Mouse (Mus musculus) heart, adult 2 months (tissue): Measurements from ENCODE around the gene Hes7. TPM values are rescaled to one million over a fixed set of nuclear protein-coding genes. Genes with fewer than 3 reads are reported as not detected.

Source experiments
- DNase-seq, 2 experiments: peaks; one replicate each; pipeline ENCODE4 v3.0.0; 2021
- H3K27ac ChIP-seq: fragments of 200-600 bp; 2 replicates; pipeline ENCODE4 v1.8.1; 2022
- H3K27me3 ChIP-seq: fragments of 200-500 bp; 2 replicates; pipeline ENCODE4 v1.6.1; 2012; ENCODE audit warnings: mild to moderate bottlenecking, low read length, inconsistent platforms, mixed read lengths; ENCODE audit not compliant: control insufficient read depth, insufficient read depth
- H3K36me3 ChIP-seq: fragments of 200-500 bp; 2 replicates; pipeline ENCODE4 v1.6.1; 2012; ENCODE audit warnings: low read length, inconsistent platforms; ENCODE audit not compliant: control insufficient read depth, insufficient read depth
- H3K4me1 ChIP-seq: fragments of 200-500 bp; 2 replicates; pipeline ENCODE4 v1.6.1; 2011; ENCODE audit warnings: low read length; ENCODE audit not compliant: control insufficient read depth, insufficient read depth
- H3K4me3 ChIP-seq: fragments of 200-600 bp; 2 replicates; pipeline ENCODE4 v1.8.1; 2022
- H3K79me2 ChIP-seq: fragments of 200-500 bp; replicated peaks from 2 replicates; pipeline ENCODE4 v1.6.1; 2012; ENCODE audit warnings: mild to moderate bottlenecking, inconsistent platforms, low read length, moderate library complexity, mixed read lengths; ENCODE audit not compliant: control insufficient read depth, insufficient read depth
- H3K9ac ChIP-seq: fragments of 200-500 bp; 2 replicates; pipeline ENCODE4 v1.6.1; 2012; ENCODE audit warnings: low read depth, mild to moderate bottlenecking, control low read depth, inconsistent platforms, low read length, mixed read lengths
- CTCF ChIP-seq: fragments of 200-600 bp; IDR thresholded peaks from 2 replicates; pipeline ENCODE4 v1.8.1; 2022; ENCODE audit warnings: antibody characterized with exemption, mild to moderate bottlenecking, moderate library complexity
- EP300 ChIP-seq: fragments of 200-500 bp; IDR thresholded peaks from 2 replicates; pipeline ENCODE4 v1.6.1; 2011; ENCODE audit warnings: low read depth, low read length, control low read depth; ENCODE audit not compliant: insufficient read depth
- POLR2A ChIP-seq: fragments of 200-500 bp; IDR thresholded peaks from 2 replicates; pipeline ENCODE4 v1.6.1; 2011; ENCODE audit warnings: mild to moderate bottlenecking, low read depth, low read length, control low read depth; ENCODE audit not compliant: insufficient read depth
- WGBS: fragments of 180-500 bp; shearing (Covaris S2); methylation state at CpG from one replicate; pipeline ENCODE4 v1.1.7; 2018; 5-methylcytosine and 5-hydroxymethylcytosine counted together
- intact Hi-C: fragments of 180-260 bp; cut with DNase I; formaldehyde crosslinking; loops from one replicate; pipeline ENCODE4 v1.15.1; 2025
- long read RNA-seq: library from polyadenylated mRNA; stranded (forward); transcript quantifications from one replicate; pipeline ENCODE4 v2.0.0, GENCODE M21; 2021
- polyA plus RNA-seq: library from polyadenylated mRNA; depleted of rRNA; stranded (reverse); fragments of >200 nt; gene quantifications from 2 replicates; pipeline ENCODE4 v1.2.3, GENCODE M21; 2012; rRNA removed
- total RNA-seq, 2 experiments: library from RNA; stranded (reverse); gene quantifications; 2 replicates each; pipeline ENCODE4 v1.2.3; 2021

Hes7 gene
- under 1 TPM in 1 of 2 experiments, not detected in 1; 0.11 TPM for total RNA-seq
- polyA plus RNA-seq, result 0.10 TPM in 1 of 2 replicates, not detected in the other
- long read RNA-seq, result 0 reads

DNA sequence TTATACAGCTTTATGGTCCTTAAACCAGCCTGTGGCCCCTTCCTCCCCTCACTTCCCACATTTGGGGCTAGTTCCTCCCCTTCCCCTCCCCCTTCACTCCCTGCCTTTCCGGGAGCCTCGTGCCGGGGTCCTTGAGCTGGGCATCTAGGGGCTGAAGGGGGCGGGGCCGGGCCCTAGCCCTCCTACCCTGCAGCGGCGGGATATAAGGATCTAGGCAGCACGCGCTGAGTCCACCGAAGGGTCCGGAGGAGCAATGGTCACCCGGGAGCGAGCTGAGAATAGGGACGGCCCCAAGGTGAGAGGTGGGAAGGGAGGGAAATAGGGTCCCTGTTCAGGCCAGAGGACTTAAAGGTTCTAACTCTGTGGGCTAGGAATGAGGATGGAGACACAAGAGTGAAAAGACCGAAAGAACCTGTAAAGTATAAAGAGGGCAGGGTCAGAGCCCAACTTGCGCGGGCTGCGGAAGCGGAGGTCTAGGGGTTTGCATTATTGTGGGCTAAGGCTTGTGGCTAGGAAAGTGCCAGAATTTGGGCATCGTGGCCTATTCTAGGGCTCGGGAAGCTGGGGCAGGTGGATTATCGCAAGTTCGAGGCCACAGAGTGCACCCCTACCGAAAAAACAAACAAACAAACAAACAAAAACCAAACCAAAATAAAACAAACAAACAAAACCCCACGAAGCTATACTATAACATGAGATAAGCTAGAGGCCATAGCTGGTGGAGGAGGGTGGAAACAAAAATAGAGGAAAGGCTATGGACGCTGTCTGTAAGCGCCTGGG, at the start of gene Hes7:
Gene Hes7 (plus strand): TSS at position 184 of the 780 bp plus-strand sequence.
- TF ChIP-seq CTCF (no peak), EP300 (no peak), POLR2A (no peak)
- H3K4me1 ChIP-seq, result peaks cover 2% of the 10 kb centered on the region; the same call in 1 of the 2 replicates
- H3K4me3 ChIP-seq, result peak within 1 kb of the TSS; percentile 61
- H3K9ac ChIP-seq, result peak within 1 kb of the TSS; percentile 79
- H3K27ac ChIP-seq, result peak within 1 kb of the TSS; percentile 88
- H3K36me3 ChIP-seq, result no peaks in the 10 kb centered on the region
- no peaks in the 10 kb centered on the region for H3K79me2 ChIP-seq
- DNase-seq, result peak in 1 of 2 experiments; percentile 37
- 28% methylated on average over 27 of the region's 27 CpGs for WGBS
- intact Hi-C loops, result loop anchor here (5.0 kb wide), 1 partner anchor 153 kb away; the partner anchor contains the start of gene Slc25a35
- no peaks in the 10 kb centered on the region for H3K27me3 ChIP-seq

DNA sequence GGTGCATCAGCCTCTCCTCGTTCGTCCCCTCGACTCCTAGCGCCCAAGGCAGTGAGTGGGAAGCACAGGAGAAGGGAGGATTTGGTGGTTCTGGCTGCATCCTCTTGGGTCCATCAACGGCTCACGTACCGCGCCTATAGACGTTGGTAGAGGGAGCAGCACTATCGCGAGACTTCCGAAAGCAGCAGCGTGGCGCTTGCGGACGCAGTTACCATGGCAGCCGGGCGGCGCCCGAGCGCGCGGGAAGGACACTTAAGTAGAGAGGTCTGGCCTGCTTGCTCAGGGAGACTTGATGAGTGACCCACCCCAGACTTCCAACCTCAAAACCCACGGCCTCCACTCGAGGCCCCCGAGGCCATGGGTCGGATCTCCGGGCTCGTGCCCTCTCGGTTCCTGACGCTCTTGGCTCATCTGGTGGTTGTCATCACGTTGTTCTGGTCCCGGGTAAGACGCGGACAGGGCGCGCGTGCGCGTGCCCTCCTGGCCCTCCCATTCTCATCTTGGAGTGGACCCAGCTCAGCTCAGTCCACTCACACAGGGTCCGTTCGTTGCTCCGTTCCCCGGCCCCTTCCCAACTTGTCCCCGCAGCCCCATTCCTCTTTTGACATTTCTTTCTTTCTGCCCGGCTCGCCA, 49.5 kb upstream of the Hes7 start, which contains the start of gene Tmem107:
Gene Tmem107 (plus strand): TSS at position 217 of the 633 bp plus-strand sequence.
- intact Hi-C loops, result no loop called here
- TF ChIP-seq POLR2A (peak; percentile 98), EP300 (0 out of 2 replicates have a peak, but pooled peaks have one; percentile 10), CTCF (peak; percentile 18; the same call in 1 of the 2 replicates)
- Histone ChIP-seq H3K79me2 (no peaks in the 10 kb centered on the region), H3K9ac (peak within 1 kb of the TSS; percentile 77), H3K36me3 (no peaks in the 10 kb centered on the region), H3K27me3 (no peaks in the 10 kb centered on the region), H3K4me3 (peak within 1 kb of the TSS; percentile 67), H3K4me1 (peaks cover 16% of the 10 kb centered on the region), H3K27ac (peak within 1 kb of the TSS; percentile 89)
- peak; percentile 93 to 96 for DNase-seq
- under 1% methylated on average over 47 of the region's 47 CpGs for WGBS

DNA sequence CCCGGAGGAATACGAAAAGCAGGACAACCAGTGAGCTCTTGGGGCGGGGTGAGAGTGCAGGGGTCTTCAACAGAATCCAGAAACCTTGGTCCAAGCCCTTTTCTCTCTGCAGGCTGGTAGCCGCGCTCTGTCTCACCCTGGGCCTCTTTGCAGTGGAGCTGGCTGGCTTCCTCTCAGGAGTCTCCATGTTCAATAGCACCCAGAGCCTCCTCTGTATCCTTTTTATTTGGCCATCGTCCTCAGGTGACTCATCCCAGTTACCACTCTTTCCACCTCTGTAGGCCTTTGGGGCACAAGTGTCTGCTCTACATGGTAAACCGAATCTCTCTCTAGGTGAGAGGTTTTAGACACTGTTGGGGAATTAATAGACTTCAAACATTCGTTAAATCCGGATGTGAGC, 48.9 kb upstream of the Hes7 start:
- Histone ChIP-seq H3K4me3 (peak overlapping the region; percentile 67), H3K79me2 (no peaks in the 10 kb centered on the region), H3K36me3 (no peaks in the 10 kb centered on the region), H3K9ac (peak overlapping the region; percentile 62), H3K27me3 (no peaks in the 10 kb centered on the region), H3K4me1 (peaks cover 13% of the 10 kb centered on the region), H3K27ac (peak overlapping the region; percentile 89)
- intact Hi-C loops, result no loop called here
- no peak for DNase-seq
- WGBS, result 37% methylated on average over 9 of the region's 9 CpGs
- TF ChIP-seq EP300, result no peak
- no peak for TF ChIP-seq CTCF
- TF ChIP-seq POLR2A, result no peak

DNA sequence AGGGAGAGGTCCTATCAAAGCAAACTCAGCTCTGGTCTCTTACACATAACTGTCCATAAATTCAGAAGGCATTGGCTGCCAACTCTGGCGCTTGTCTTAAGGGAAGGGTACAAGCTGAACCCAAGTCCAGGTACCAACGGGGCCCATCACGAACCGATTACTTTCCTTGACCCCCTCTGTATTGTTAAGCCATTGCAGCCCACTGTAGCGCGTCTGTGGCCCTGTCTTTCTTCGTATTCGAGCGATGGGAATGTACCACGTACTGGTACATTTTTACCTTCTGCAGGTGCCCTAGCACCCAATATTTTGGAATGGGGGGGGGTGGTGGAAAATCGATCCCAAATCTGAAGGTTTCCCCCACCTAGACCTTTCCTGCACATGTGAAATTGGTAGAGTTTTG, 48.0 kb upstream of the Hes7 start:
- peaks cover 8% of the 10 kb centered on the region for H3K4me1 ChIP-seq
- WGBS, result 85% methylated on average over 11 of the region's 11 CpGs
- no peak overlapping the region for H3K27ac ChIP-seq
- no peak overlapping the region for H3K4me3 ChIP-seq
- intact Hi-C loops, result loop anchor here (2.0 kb wide), 1 partner anchor 17 kb away; the partner anchor contains the start of gene Vamp2
- no peaks in the 10 kb centered on the region for H3K27me3 ChIP-seq
- no peak for DNase-seq
- H3K36me3 ChIP-seq, result no peaks in the 10 kb centered on the region
- no peaks in the 10 kb centered on the region for H3K79me2 ChIP-seq
- H3K9ac ChIP-seq, result no peak overlapping the region
- no peak for TF ChIP-seq POLR2A
- no peak for TF ChIP-seq CTCF
- TF ChIP-seq EP300, result no peak

DNA sequence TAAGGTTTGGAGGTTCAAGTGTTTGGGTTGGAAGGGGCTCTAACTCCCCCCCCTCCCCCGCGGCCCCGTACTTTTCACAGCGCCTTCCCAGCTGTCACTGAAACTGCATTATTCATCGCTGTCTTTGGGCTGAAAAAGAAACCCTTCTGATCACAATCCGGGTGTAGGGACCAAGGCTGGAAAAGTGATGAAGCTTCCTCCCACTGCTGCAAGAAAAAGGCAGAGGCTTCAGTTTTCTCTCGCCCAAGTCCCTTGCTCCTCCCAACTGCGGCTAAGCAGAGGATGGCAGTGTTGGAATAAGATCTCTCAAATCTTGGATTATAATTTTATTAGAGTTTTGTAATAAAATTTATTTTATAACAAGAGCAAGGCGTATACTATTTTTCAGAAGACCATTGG, 47.5 kb upstream of the Hes7 start:
- peak overlapping the region; percentile 44; the same call in 1 of the 2 replicates for H3K4me3 ChIP-seq
- peak overlapping the region; percentile 73 for H3K9ac ChIP-seq
- DNase-seq, result no peak
- H3K27me3 ChIP-seq, result no peaks in the 10 kb centered on the region
- no peaks in the 10 kb centered on the region for H3K79me2 ChIP-seq
- TF ChIP-seq CTCF (no peak), EP300 (no peak), POLR2A (no peak)
- 12% methylated on average over 9 of the region's 9 CpGs for WGBS
- H3K4me1 ChIP-seq, result peaks cover 6% of the 10 kb centered on the region
- intact Hi-C loops, result loop anchor here (2.0 kb wide), 1 partner anchor 16 kb away; the partner anchor contains the start of gene Vamp2
- peak overlapping the region; percentile 95 for H3K27ac ChIP-seq
- no peaks in the 10 kb centered on the region for H3K36me3 ChIP-seq
